Mouse (Mus musculus) megakaryocyte-erythroid progenitor cell, adult 5-6 weeks (primary cell): ENCODE measurements around the gene Lrrc8b. TPM values are rescaled to one million over a fixed set of nuclear protein-coding genes. Genes with fewer than 3 reads are reported as not detected.
A peak's percentile ranks its signal among the peaks of the same experiment; 100 is the strongest.

Experiments used
- ATAC-seq: replicated peaks from 2 replicates; pipeline ENCODE4 v1.8.0; 2016; ENCODE audit warnings: mild to moderate bottlenecking, inconsistent platforms; ENCODE audit not compliant: severe bottlenecking, poor library complexity, low FRiP score, low TSS enrichment
- total RNA-seq, 2 experiments: library from RNA; stranded (forward) in 1 of 2; stranded (reverse) in 1 of 2; fragments of 200-1000, 215-1000 nt in 1 of 2; fragments of >200 nt in 1 of 2; fragmentation: Nextera tagmentation in 1 of 2; gene quantifications; 2 replicates each; pipeline ENCODE4 v1.2.3; 2014 to 2017

The Lrrc8b gene
- total RNA-seq (2014; fragmentation: Nextera tagmentation) (13.2 and 16.6 TPM in 2 replicates), total RNA-seq (2017) (5.4 and 7.3 TPM in 2 replicates)

- ATAC-seq, result peak; percentile 59
Measured at GRCm38 (mm10) chr5:105415198-105415791, at the start of gene Lrrc8b. Gene Lrrc8b (plus strand): TSS chr5:105415775.

- no peak for ATAC-seq
Measured at GRCm38 (mm10) chr5:105381482-105381881, 34.1 kb upstream of the Lrrc8b start.

GRCm38 (mm10) chr5:105390346-105390745, 25.2 kb upstream of the Lrrc8b start:
- ATAC-seq, result no peak

- ATAC-seq, result no peak
Measured at GRCm38 (mm10) chr5:105393731-105394130, 21.8 kb upstream of the Lrrc8b start.

GRCm38 (mm10) chr5:105395188-105395587, 20.4 kb upstream of the Lrrc8b start:
- no peak for ATAC-seq

GRCm38 (mm10) chr5:105398966-105399365, 16.6 kb upstream of the Lrrc8b start:
- no peak for ATAC-seq

- ATAC-seq, result 0 out of 2 replicates have a peak, but pooled peaks have one; percentile 48
Measured at GRCm38 (mm10) chr5:105399631-105400423, 15.7 kb upstream of the Lrrc8b start.

GRCm38 (mm10) chr5:105400424-105401375, 14.9 kb upstream of the Lrrc8b start:
- no peak for ATAC-seq

GRCm38 (mm10) chr5:105401536-105401935, 14.0 kb upstream of the Lrrc8b start:
- ATAC-seq, result no peak

GRCm38 (mm10) chr5:105404961-105405360, 10.6 kb upstream of the Lrrc8b start:
- ATAC-seq, result peak; percentile 35; the same call in 1 of the 2 replicates

- no peak for ATAC-seq
Measured at GRCm38 (mm10) chr5:105407661-105408060, 7.9 kb upstream of the Lrrc8b start.

GRCm38 (mm10) chr5:105409092-105409491, 6.5 kb upstream of the Lrrc8b start:
- peak; percentile 84 for ATAC-seq

- ATAC-seq, result peak; percentile 76
Measured at GRCm38 (mm10) chr5:105410521-105411293, 4.9 kb upstream of the Lrrc8b start.

GRCm38 (mm10) chr5:105411294-105411570, 4.3 kb upstream of the Lrrc8b start:
- ATAC-seq, result no peak

GRCm38 (mm10) chr5:105411768-105412167, 3.8 kb upstream of the Lrrc8b start:
- ATAC-seq, result no peak

- ATAC-seq, result no peak
Measured at GRCm38 (mm10) chr5:105412634-105413033, 2.9 kb upstream of the Lrrc8b start.

GRCm38 (mm10) chr5:105414341-105415120, 1.0 kb upstream of the Lrrc8b start:
- ATAC-seq, result no peak

- ATAC-seq, result no peak
Measured at GRCm38 (mm10) chr5:105415951-105416675, 538 bp downstream of the Lrrc8b start.
